Comparison of ENCODE assay signal across 7 mouse cellular contexts in the genomic region with DNA sequence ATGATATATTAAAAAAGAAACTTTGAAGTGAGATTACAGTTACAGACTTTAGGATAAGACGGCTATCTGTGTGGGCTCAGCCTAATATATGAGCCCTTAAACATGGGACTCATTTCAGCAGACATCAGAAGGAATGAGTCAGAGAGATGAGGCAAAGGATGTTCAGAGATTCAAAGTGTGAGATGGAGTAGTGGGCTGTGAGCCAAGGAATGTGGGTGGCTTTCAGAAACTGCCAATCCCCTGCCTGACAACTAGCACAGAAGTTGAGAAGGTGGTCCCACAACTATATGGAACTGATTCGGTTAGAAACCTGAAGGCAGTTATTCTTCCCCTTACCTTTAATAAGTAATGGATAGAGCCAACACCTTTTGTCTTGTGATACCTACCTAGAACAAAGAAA. TPM values are rescaled to one million over a fixed set of nuclear protein-coding genes. Genes with fewer than 3 reads are reported as not detected.
"Had no signal": no experiment of that assay in that cellular context is flagged by ENCODE, and none has a peak within 500 bp of the region (broad histone marks: within the 10 kb centered on the region; RNA-seq: fewer than 3 reads in every experiment).

No protein-coding gene starts in this region.

- DNase-seq: kidney, adult 8-10 months; kidney, postnatal 25 days; lung, adult 18-20 months; retina, postnatal 1 day; thymus, postnatal 4 days had no signal

RNA-seq across cellular contexts. Expression of a gene that starts 20.9 kb away (rescaled TPM):
- total RNA-seq: liver, adult 2 months; megakaryocyte-erythroid progenitor cell, adult 5-6 weeks had no signal
